Mouse (Mus musculus) bone marrow, adult 2 months (tissue): ENCODE measurements around the gene Epha8.

Experiments used
- CTCF ChIP-seq: fragments of 200-500 bp; IDR thresholded peaks from 2 replicates; pipeline ENCODE4 v1.5.1; 2011; ENCODE audit warnings: low read length, control low read depth; ENCODE audit not compliant: control insufficient read depth, insufficient read depth
- POLR2A ChIP-seq: fragments of 200-500 bp; IDR thresholded peaks from 2 replicates; pipeline ENCODE4 v1.6.1; 2011; ENCODE audit warnings: low read depth, mild to moderate bottlenecking, control low read depth, low read length, borderline replicate concordance; ENCODE audit not compliant: control insufficient read depth

- TF ChIP-seq CTCF, result no peak
- TF ChIP-seq POLR2A, result no peak
These were observed 20.6 kb upstream of the Epha8 start for GRCm38 (mm10) chr4:136977244-136977643.
